ENCODE assay signal across 8 mouse cellular contexts in the genomic region with DNA sequence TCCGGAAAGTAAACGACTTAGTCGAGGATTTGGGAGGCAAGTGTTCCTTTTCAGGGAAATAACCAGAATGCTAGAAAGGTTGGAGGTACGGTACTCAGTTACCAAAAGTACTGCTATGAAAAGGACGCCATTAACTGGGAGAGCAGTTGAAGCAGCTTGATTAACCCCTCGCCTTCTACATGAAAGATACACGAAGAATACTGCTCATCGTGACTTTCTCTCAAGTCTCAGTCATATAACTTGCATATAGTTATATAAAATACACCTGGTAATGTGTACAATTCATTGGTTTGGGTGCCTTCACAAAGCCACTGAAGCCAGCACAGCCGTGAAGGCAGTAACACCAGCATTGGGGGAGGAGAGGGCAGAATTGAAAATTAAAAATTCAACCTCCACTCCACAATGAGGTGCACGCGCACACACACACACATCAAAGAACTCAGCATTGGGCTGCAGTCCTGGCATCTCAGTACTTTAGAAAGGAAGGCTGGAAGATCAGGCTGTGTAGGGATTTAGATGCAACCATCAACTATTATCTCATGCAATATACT. TPM values are rescaled to one million over a fixed set of nuclear protein-coding genes. Genes with fewer than 3 reads are reported as not detected.
DNase-seq lines count a peak whose midpoint lies in the region; ATAC-seq and TF ChIP-seq lines count a peak whose summit lies in the region.

No protein-coding gene starts in this region.

- H3K9me3 ChIP-seq in MEL (replicated peaks; ENCODE audit: insufficient read depth, low read length) = no peaks in the 10 kb centered on the region
- H3K9me3 ChIP-seq in forebrain, embryonic 15.5 days = no peaks in the 10 kb centered on the region

- H3K27me3 ChIP-seq in kidney, adult 2 months (replicated peaks; ENCODE audit: control insufficient read depth, insufficient read depth, low read length) = no peaks in the 10 kb centered on the region
- H3K27me3 ChIP-seq in MEL (ENCODE audit: control insufficient read depth in 1 of 2, insufficient read depth in 2 of 2, low read length in 2 of 2) = no peaks in the 10 kb centered on the region
- no peaks in the 10 kb centered on the region for H3K27me3 ChIP-seq in forebrain, embryonic 15.5 days

- peak overlapping the region; percentile 76 for H3K27ac ChIP-seq in kidney, adult 2 months (ENCODE audit: insufficient read depth, low read depth, low read length)
- H3K27ac ChIP-seq in MEL (ENCODE audit: control insufficient read depth, low read depth, low read length) (peak overlapping the region; percentile 40), macrophage (peak overlapping the region; percentile 30)
- H3K27ac ChIP-seq in forebrain, embryonic 15.5 days (replicated peaks) = peak overlapping the region; percentile 80

- H3K4me3 ChIP-seq in kidney, adult 2 months (ENCODE audit: insufficient read depth, low read depth, low read length) = peak overlapping the region; percentile 90
- H3K4me3 ChIP-seq in MEL (ENCODE audit: control insufficient read depth in 1 of 2, insufficient read depth in 1 of 2, low read depth in 2 of 2, low read length in 2 of 2) (peak overlapping the region; percentile 67 to 96), macrophage (ENCODE audit: inconsistent target) (peak overlapping the region; percentile 53)
- H3K4me3 ChIP-seq in forebrain, embryonic 15.5 days = peak overlapping the region; percentile 58

- H3K79me2 ChIP-seq in MEL (ENCODE audit: control insufficient read depth, insufficient read depth, low read length, poor library complexity) = peaks cover 28% of the 10 kb centered on the region
- peaks cover 38% of the 10 kb centered on the region for H3K79me2 ChIP-seq in macrophage (ENCODE audit: inconsistent target)

- 25% methylated on average over 11 of the region's 11 CpGs for WGBS in kidney, adult 2 months
- 31% methylated on average over 11 of the region's 11 CpGs for WGBS in forebrain, embryonic 15.5 days
- WGBS in macrophage (ENCODE audit: missing documents) = 32% methylated on average over 11 of the region's 11 CpGs

- no peak for TF ChIP-seq EP300 in MEL (IDR thresholded peaks at IDR 0.05; ENCODE audit: low read depth in 1 of 2, low read length in 2 of 2)

- TF ChIP-seq CTCF in kidney, adult 2 months (conservative IDR thresholded peaks at IDR 0.05; ENCODE audit: insufficient read depth, insufficient read length, low read depth, low read length) = no peak
- no peak for TF ChIP-seq CTCF in MEL (IDR thresholded peaks at IDR 0.05 in 2 of 3, conservative IDR thresholded peaks at IDR 0.05 in 1 of 3; ENCODE audit: control insufficient read depth in 1 of 3, insufficient read depth in 1 of 3, low read depth in 2 of 3, low read length in 3 of 3, poor library complexity in 1 of 3, severe bottlenecking in 1 of 3)

- no peaks in the 10 kb centered on the region for H3K4me1 ChIP-seq in kidney, adult 2 months (ENCODE audit: control insufficient read depth, insufficient read depth, low read length)
- H3K4me1 ChIP-seq in MEL (ENCODE audit: control insufficient read depth in 1 of 2, insufficient read depth in 2 of 2, low read length in 2 of 2) = peaks cover 8 to 31% of the 10 kb centered on the region in 2 experiments
- peaks cover 15% of the 10 kb centered on the region for H3K4me1 ChIP-seq in forebrain, embryonic 15.5 days

- no peak for DNase-seq in kidney, adult 2 months
- no peak for DNase-seq in kidney, adult 11 months
- no peak for DNase-seq in MEL (ENCODE audit: low read depth, low spot score)
- DNase-seq in gastrocnemius, postnatal 10 days = no peak
- DNase-seq in adrenal gland, adult 8-10 months = no peak
- DNase-seq in cerebellum, adult 11-12 months = no peak

- TF ChIP-seq RAD21 in MEL (IDR thresholded peaks at IDR 0.05; ENCODE audit: low read depth, low read length) = no peak

- peak overlapping the region; percentile 76 for H3K4me2 ChIP-seq in forebrain, embryonic 15.5 days (replicated peaks)

- ATAC-seq in forebrain, embryonic 15.5 days (replicated peaks) = peak; percentile 55

- TF ChIP-seq POLR2A in kidney, adult 2 months (IDR thresholded peaks at IDR 0.05; ENCODE audit: low read depth, low read length) = no peak
- TF ChIP-seq POLR2A in MEL (IDR thresholded peaks at IDR 0.05; ENCODE audit: control insufficient read depth in 1 of 2, insufficient read depth in 1 of 2, low read depth in 1 of 2, low read length in 2 of 2, poor library complexity in 1 of 2) = 0 out of 4 replicates have a peak, but pooled peaks of 1 of the 2 experiments have one; percentile 35

- no peaks in the 10 kb centered on the region; the same call in 1 of the 2 replicates for H3K36me3 ChIP-seq in kidney, adult 2 months (ENCODE audit: control insufficient read depth, insufficient read depth, low read length)
- H3K36me3 ChIP-seq in MEL (ENCODE audit: control insufficient read depth in 1 of 2, insufficient read depth in 2 of 2, low read length in 2 of 2) = peaks cover 10 to 38% of the 10 kb centered on the region in 2 experiments
- peaks cover 53% of the 10 kb centered on the region for H3K36me3 ChIP-seq in forebrain, embryonic 15.5 days
- peaks cover 40% of the 10 kb centered on the region for H3K36me3 ChIP-seq in macrophage (ENCODE audit: inconsistent target)

- H3K9ac ChIP-seq in MEL (ENCODE audit: control insufficient read depth, low read depth, low read length, poor library complexity, severe bottlenecking) = peak overlapping the region; percentile 72
- peak overlapping the region; percentile 51 for H3K9ac ChIP-seq in forebrain, embryonic 15.5 days (replicated peaks)

TF ChIP-seq in MEL, 35 proteins besides CTCF, POLR2A, EP300 and RAD21 (continues in another document):
- no peak for TF ChIP-seq JUND (IDR thresholded peaks at IDR 0.05; ENCODE audit: low read depth, low read length)
- 0 out of 2 replicates have a peak, but pooled peaks have one; percentile 21 for TF ChIP-seq POLR2AphosphoS2 (IDR thresholded peaks at IDR 0.05; ENCODE audit: low read length)
- no peak for TF ChIP-seq ZNF384 (IDR thresholded peaks at IDR 0.05; ENCODE audit: low read depth, low read length)
- no peak for TF ChIP-seq TAL1 (IDR thresholded peaks at IDR 0.05; ENCODE audit: low read length)
- TF ChIP-seq ZMIZ1 (IDR thresholded peaks at IDR 0.05; ENCODE audit: low read depth, low read length) = peak; percentile 10; the same call in 1 of the 2 replicates
- no peak for TF ChIP-seq MEF2A (IDR thresholded peaks at IDR 0.05; ENCODE audit: extremely low read depth, insufficient replicate concordance, low read depth, low read length, poor library complexity, severe bottlenecking)
- TF ChIP-seq ETS1 (IDR thresholded peaks at IDR 0.05; ENCODE audit: low read depth, low read length) = no peak
- TF ChIP-seq UBTF (IDR thresholded peaks at IDR 0.05; ENCODE audit: borderline replicate concordance, insufficient read depth, low read depth, low read length) = no peak
- no peak for TF ChIP-seq ZC3H11A (IDR thresholded peaks at IDR 0.05; ENCODE audit: low read depth, low read length)
- 0 out of 2 replicates have a peak, but pooled peaks have one; percentile 0 for TF ChIP-seq KAT2A (conservative IDR thresholded peaks at IDR 0.05; ENCODE audit: low read depth, low read length)
- no peak for TF ChIP-seq RCOR1 (IDR thresholded peaks at IDR 0.05; ENCODE audit: low read depth, low read length)
- no peak for TF ChIP-seq CHD1 (IDR thresholded peaks at IDR 0.05; ENCODE audit: low read depth, low read length)
- no peak for TF ChIP-seq MYC (IDR thresholded peaks at IDR 0.05; ENCODE audit: low read depth, low read length)

RNA-seq across cellular contexts. Expression of gene Rpf2, which starts 0.4 kb away (rescaled TPM):
- 2.9 and 5.6 TPM in 2 replicates for polyA plus RNA-seq in kidney, adult 2 months (2012; rRNA removed)
- total RNA-seq in MEL (2012; rRNA removed) = 104 and 122 TPM in 2 replicates
- polyA plus RNA-seq in MEL (2012; ENCODE audit: insufficient read depth in 1 of 2, insufficient read length in 2 of 2, low read depth in 1 of 2, low replicate concordance in 2 of 2, missing spikeins in 1 of 2) (10 to 100 TPM in 1 of 2 experiments, not detected in 1; 92.8 TPM), macrophage (2018) (15.7 to 56.1 TPM (median 40.4 TPM) in 3 replicates)
- polyA plus RNA-seq in forebrain, embryonic 15.5 days (2015; fragmentation: Nextera tagmentation; extraction: Ambion mirVana) = 72.9 and 80.1 TPM in 2 replicates
- total RNA-seq in macrophage (2018; cell fraction: chromatin; rRNA removed) = 10 to 100 TPM in 7 of 26 experiments, 1 to 10 TPM in 19; 2.2 to 14.4 (median 7.6) TPM
- total RNA-seq in macrophage (2018; cell fraction: cytosol; rRNA removed) = 10 to 100 TPM in 25 of 26 experiments, 1 to 10 TPM in 1; 8.5 to 30.6 (median 23.3) TPM
- 10 to 100 TPM in 8 of 26 experiments, 1 to 10 TPM in 18; 2.6 to 19.8 (median 7.4) TPM for total RNA-seq in macrophage (2018; cell fraction: nucleus; rRNA removed)
- 10 to 100 TPM; 18.7 to 20.3 TPM for total RNA-seq in gastrocnemius, postnatal 10 days (2021)
- 10 to 100 TPM; 16.5 to 25.7 (median 17.8) TPM for total RNA-seq in adrenal gland, adult 8-10 months (2022)

RNA-seq across cellular contexts. Expression of gene Gtf3c6, which starts 10.7 kb away (rescaled TPM):
- polyA plus RNA-seq in kidney, adult 2 months (2012; rRNA removed) = 9.5 and 11.7 TPM in 2 replicates
- total RNA-seq in MEL (2012; rRNA removed) = 41.6 and 42.0 TPM in 2 replicates
- polyA plus RNA-seq in MEL (2012; ENCODE audit: insufficient read depth in 1 of 2, insufficient read length in 2 of 2, low read depth in 1 of 2, low replicate concordance in 2 of 2, missing spikeins in 1 of 2) = 10 to 100 TPM in 1 of 2 experiments, not detected in 1; 56.6 TPM
- 87.9 and 88.1 TPM in 2 replicates for polyA plus RNA-seq in forebrain, embryonic 15.5 days (2015; fragmentation: Nextera tagmentation; extraction: Ambion mirVana)
- 10 to 100 TPM in 12 of 26 experiments, 1 to 10 TPM in 14; 2.0 to 22.6 (median 8.2) TPM for total RNA-seq in macrophage (2018; cell fraction: chromatin; rRNA removed)
- total RNA-seq in macrophage (2018; cell fraction: cytosol; rRNA removed) = 10 to 100 TPM; 18.4 to 41.7 (median 31.5) TPM
- 10 to 100 TPM in 14 of 26 experiments, 1 to 10 TPM in 12; 3.2 to 31.0 (median 10.3) TPM for total RNA-seq in macrophage (2018; cell fraction: nucleus; rRNA removed)
- 30.1 to 131 TPM (median 49.8 TPM) in 3 replicates for polyA plus RNA-seq in macrophage (2018)
- 10 to 100 TPM; 28.2 to 30.1 TPM for total RNA-seq in gastrocnemius, postnatal 10 days (2021)
- 10 to 100 TPM; 26.3 to 50.8 (median 38.4) TPM for total RNA-seq in adrenal gland, adult 8-10 months (2022)

RNA-seq across cellular contexts. Expression of gene Amd1, which starts 54.7 kb away (rescaled TPM):
- 12.8 and 18.4 TPM in 2 replicates for polyA plus RNA-seq in kidney, adult 2 months (2012; rRNA removed)
- 84.7 and 102 TPM in 2 replicates for total RNA-seq in MEL (2012; rRNA removed)
- polyA plus RNA-seq in MEL (2012; ENCODE audit: insufficient read depth in 1 of 2, insufficient read length in 2 of 2, low read depth in 1 of 2, low replicate concordance in 2 of 2, missing spikeins in 1 of 2) (10 to 100 TPM in 1 of 2 experiments, not detected in 1; 81.2 TPM), macrophage (2018) (35.2 to 73.4 TPM (median 38.5 TPM) in 3 replicates)
- polyA plus RNA-seq in forebrain, embryonic 15.5 days (2015; fragmentation: Nextera tagmentation; extraction: Ambion mirVana) = 41.8 and 43.2 TPM in 2 replicates
- 10 to 100 TPM in 21 of 26 experiments, 1 to 10 TPM in 5; 7.0 to 52.8 (median 22.2) TPM for total RNA-seq in macrophage (2018; cell fraction: chromatin; rRNA removed)
- 10 to 100 TPM; 27.3 to 55.4 (median 42.0) TPM for total RNA-seq in macrophage (2018; cell fraction: cytosol; rRNA removed)
- total RNA-seq in macrophage (2018; cell fraction: nucleus; rRNA removed) = 10 to 100 TPM; 14.4 to 59.7 (median 29.2) TPM
- total RNA-seq in gastrocnemius, postnatal 10 days (2021) = 10 to 100 TPM; 16.7 to 21.3 TPM
- 10 to 100 TPM; 42.4 to 50.2 (median 47.3) TPM for total RNA-seq in adrenal gland, adult 8-10 months (2022)

Comparison
In these comparisons a context has a peak if more than half of its experiments do, and no peak if none do; other contexts are left out.
1. H3K27ac ChIP-seq: peak in every context shown above with its lines; median percentile 80 in forebrain, embryonic 15.5 days; 76 in kidney, adult 2 months; 40 in MEL; 30 in macrophage.